Mouse (Mus musculus) heart, adult 2 months (tissue): Measurements from ENCODE around the gene Ccno.

ENCODE experiments used
- CTCF ChIP-seq: fragments of 200-600 bp; IDR thresholded peaks from 2 replicates; pipeline ENCODE4 v1.8.1; 2022; ENCODE audit warnings: antibody characterized with exemption, mild to moderate bottlenecking, moderate library complexity
- POLR2A ChIP-seq: fragments of 200-500 bp; IDR thresholded peaks from 2 replicates; pipeline ENCODE4 v1.6.1; 2011; ENCODE audit warnings: mild to moderate bottlenecking, low read depth, low read length, control low read depth; ENCODE audit not compliant: insufficient read depth

DNA sequence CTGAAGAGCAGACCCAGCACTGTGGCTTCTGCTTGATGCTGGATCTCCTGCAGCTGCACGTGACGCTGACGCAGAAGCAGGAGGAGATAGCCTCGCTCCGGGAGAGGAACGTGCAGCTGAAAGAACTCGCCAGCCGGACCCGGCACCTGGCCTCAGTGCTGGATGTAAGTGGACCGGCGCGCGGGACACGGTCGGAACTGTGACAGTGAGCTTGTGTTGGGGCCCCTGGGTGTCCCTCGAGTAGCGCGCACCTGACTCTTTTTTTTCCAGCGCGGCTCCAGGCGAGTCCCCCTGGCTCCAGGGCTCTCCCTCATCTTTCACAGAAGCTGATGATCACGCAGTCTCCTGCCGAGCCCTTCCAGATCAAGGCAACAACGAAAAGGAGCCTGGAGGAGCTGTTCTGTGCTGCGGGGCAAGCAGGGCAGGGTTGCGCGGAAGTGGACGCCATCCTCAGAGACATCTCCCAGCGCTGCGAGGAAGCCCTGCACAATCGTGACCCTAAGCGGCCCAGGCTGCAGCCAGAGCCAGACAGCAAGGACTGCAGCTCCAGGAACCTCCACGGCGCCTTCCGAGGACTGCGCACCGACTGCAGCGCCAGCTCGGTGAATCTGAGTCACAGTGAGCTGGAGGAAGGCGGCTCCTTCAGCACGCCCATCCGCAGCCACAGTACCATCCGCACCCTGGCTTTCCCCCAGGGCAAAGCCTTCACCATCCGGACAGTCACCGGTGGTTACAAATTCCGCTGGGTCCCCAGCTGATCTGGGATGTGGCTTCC is 11.0 kb downstream of the Ccno start:
- no peak for TF ChIP-seq CTCF
- no peak for TF ChIP-seq POLR2A
